9 mouse cellular contexts compared by ENCODE assay signal in genomic region chr14:27413961-27414360, GRCm38 (mm10). TPM values are rescaled to one million over a fixed set of nuclear protein-coding genes. Genes with fewer than 3 reads are reported as not detected.
DNase-seq lines count a peak whose midpoint lies in the region; ATAC-seq and TF ChIP-seq lines count a peak whose summit lies in the region.
"Had no signal": no experiment of that assay in that cellular context is flagged by ENCODE, and none has a peak within 500 bp of the region (broad histone marks: within the 10 kb centered on the region; RNA-seq: fewer than 3 reads in every experiment).

No protein-coding gene starts in this region.

- peaks cover 2% of the 10 kb centered on the region; the same call in 1 of the 2 replicates for H3K9me3 ChIP-seq in hindbrain, embryonic 16.5 days (ENCODE audit: control insufficient read depth, low read length)
- H3K9me3 ChIP-seq in hindbrain, embryonic 10.5 days = peaks cover 7% of the 10 kb centered on the region; the same call in 1 of the 2 replicates
- no peaks in the 10 kb centered on the region for H3K9me3 ChIP-seq in G1E (replicated peaks)
- H3K9me3 ChIP-seq in midbrain, embryonic 11.5 days (ENCODE audit: control insufficient read depth, low read length) = no peaks in the 10 kb centered on the region

- no peak for TF ChIP-seq CTCF in G1E (IDR thresholded peaks at IDR 0.05; ENCODE audit: low read depth, low read length)

- H3K27ac ChIP-seq in hindbrain, embryonic 16.5 days (ENCODE audit: low read depth, low read length) = no peak overlapping the region
- no peak overlapping the region for H3K27ac ChIP-seq in hindbrain, embryonic 10.5 days
- H3K27ac ChIP-seq in midbrain, embryonic 11.5 days (ENCODE audit: low read depth, low read length) = no peak overlapping the region

- no peak for DNase-seq in hindbrain, embryonic 10.5 days (ENCODE audit: low spot score)
- DNase-seq in A20 (ENCODE audit: low read depth, low spot score) (peak; percentile 64), G1E (ENCODE audit: low spot score) (no peak)
- DNase-seq in thymus, postnatal 25 days = peak; percentile 44
- DNase-seq in gastrocnemius, postnatal 25 days = no peak
- no peak for DNase-seq in midbrain, embryonic 11.5 days (ENCODE audit: low spot score, missing footprints)

- no peak overlapping the region for H3K4me2 ChIP-seq in hindbrain, embryonic 16.5 days (ENCODE audit: low read length)
- H3K4me2 ChIP-seq in midbrain, embryonic 11.5 days = no peak overlapping the region

- no peak overlapping the region for H3K4me3 ChIP-seq in hindbrain, embryonic 16.5 days (ENCODE audit: low read length)
- H3K4me3 ChIP-seq in hindbrain, embryonic 10.5 days = no peak overlapping the region
- H3K4me3 ChIP-seq in G1E (ENCODE audit: low read depth, low read length) = no peak overlapping the region
- no peak overlapping the region for H3K4me3 ChIP-seq in midbrain, embryonic 11.5 days (ENCODE audit: low read depth, low read length)
- H3K4me3 ChIP-seq: megakaryocyte, embryonic 14.5 days had no signal

- 48% methylated on average over 4 of the region's 4 CpGs for WGBS in hindbrain, embryonic 16.5 days
- WGBS in hindbrain, embryonic 10.5 days = 55% methylated on average over 4 of the region's 4 CpGs
- WGBS in midbrain, embryonic 11.5 days = 55% methylated on average over 4 of the region's 4 CpGs

- no peaks in the 10 kb centered on the region for H3K36me3 ChIP-seq in hindbrain, embryonic 16.5 days (ENCODE audit: control insufficient read depth, insufficient read depth, low read length)
- H3K36me3 ChIP-seq in hindbrain, embryonic 10.5 days = no peaks in the 10 kb centered on the region
- no peaks in the 10 kb centered on the region for H3K36me3 ChIP-seq in G1E (replicated peaks)
- no peaks in the 10 kb centered on the region for H3K36me3 ChIP-seq in midbrain, embryonic 11.5 days (ENCODE audit: control insufficient read depth, insufficient read depth, low read length)

- H3K4me1 ChIP-seq in hindbrain, embryonic 16.5 days (ENCODE audit: control insufficient read depth, insufficient read depth, low read depth, low read length) = no peaks in the 10 kb centered on the region
- H3K4me1 ChIP-seq in hindbrain, embryonic 10.5 days (replicated peaks) = no peaks in the 10 kb centered on the region
- H3K4me1 ChIP-seq in G1E (ENCODE audit: insufficient read depth, low read depth, low read length) = peaks cover 17% of the 10 kb centered on the region
- no peaks in the 10 kb centered on the region for H3K4me1 ChIP-seq in midbrain, embryonic 11.5 days (ENCODE audit: control insufficient read depth, insufficient read depth, low read length)

- no peaks in the 10 kb centered on the region for H3K27me3 ChIP-seq in hindbrain, embryonic 16.5 days (replicated peaks; ENCODE audit: control insufficient read depth, insufficient read depth, low read length)
- no peaks in the 10 kb centered on the region for H3K27me3 ChIP-seq in hindbrain, embryonic 10.5 days (ENCODE audit: insufficient read depth, poor library complexity, severe bottlenecking)
- H3K27me3 ChIP-seq in G1E (ENCODE audit: insufficient read depth, low read length) = 0 out of 2 replicates have a peak, but pooled peaks cover 4% of the 10 kb centered on the region
- no peaks in the 10 kb centered on the region for H3K27me3 ChIP-seq in midbrain, embryonic 11.5 days (ENCODE audit: control insufficient read depth, insufficient read depth, low read length)
- H3K27me3 ChIP-seq: megakaryocyte, embryonic 14.5 days had no signal

- no peak overlapping the region for H3K9ac ChIP-seq in hindbrain, embryonic 16.5 days (ENCODE audit: low read depth, low read length)
- no peak overlapping the region for H3K9ac ChIP-seq in midbrain, embryonic 11.5 days (ENCODE audit: low read length)

- 0 out of 2 replicates have a peak, but pooled peaks have one; percentile 37 for ATAC-seq in hindbrain, embryonic 16.5 days
- peak; percentile 61; the same call in 1 of the 2 replicates for ATAC-seq in G1E (ENCODE audit: extremely low read depth, insufficient number of reproducible peaks, low FRiP score, poor library complexity, severe bottlenecking)
- ATAC-seq in hematopoietic stem cell, adult 5-6 weeks (replicated peaks in 1 of 2; ENCODE audit: insufficient read depth in 1 of 2, low FRiP score in 2 of 2, low TSS enrichment in 1 of 2, low read depth in 1 of 2, poor library complexity in 2 of 2, severe bottlenecking in 2 of 2) = peak; percentile 65 to 66; a peak in 3 of 4 replicates
- no peak for ATAC-seq in midbrain, embryonic 11.5 days (ENCODE audit: low FRiP score)

RNA-seq across cellular contexts. Expression of gene Fam208a, which starts 14.7 kb away (rescaled TPM):
- polyA plus RNA-seq in hindbrain, embryonic 16.5 days (2015; fragmentation: Nextera tagmentation; extraction: Ambion mirVana) = 10.9 and 11.3 TPM in 2 replicates
- polyA plus RNA-seq in hindbrain, embryonic 10.5 days (2016; fragmentation: Nextera tagmentation; extraction: Ambion mirVana) = 11.5 and 13.1 TPM in 2 replicates
- total RNA-seq in G1E (2014; fragmentation: Nextera tagmentation) (85.4 and 103 TPM in 2 replicates), G1E (2017) (59.4 and 70.0 TPM in 2 replicates)
- polyA plus RNA-seq in G1E (2012) = 4.2 and 5.4 TPM in 2 replicates
- total RNA-seq in hematopoietic stem cell, adult 5-6 weeks (2017) = 39.2 and 48.5 TPM in 2 replicates
- 1 to 10 TPM; 5.5 to 5.9 TPM for total RNA-seq in gastrocnemius, postnatal 25 days (2021)
- polyA plus RNA-seq in midbrain, embryonic 11.5 days (2014; fragmentation: Nextera tagmentation; extraction: Ambion mirVana) = 10.5 and 13.8 TPM in 2 replicates

Comparison
In these comparisons a context has a peak if more than half of its experiments do, and no peak if none do; other contexts are left out.
1. DNase-seq: peak in A20 (single experiment) and thymus, postnatal 25 days (single experiment); none in hindbrain, embryonic 10.5 days (single experiment), G1E (single experiment), gastrocnemius, postnatal 25 days (single experiment) and midbrain, embryonic 11.5 days (single experiment).